Mouse (Mus musculus): Measurements from ENCODE around the gene Hoxb6. TPM values are rescaled to one million over a fixed set of nuclear protein-coding genes. Genes with fewer than 3 reads are reported as not detected.

Hoxb6 gene
- polyA plus RNA-seq, 1 experiment from 2014 or later, result 15.9 TPM

DNA sequence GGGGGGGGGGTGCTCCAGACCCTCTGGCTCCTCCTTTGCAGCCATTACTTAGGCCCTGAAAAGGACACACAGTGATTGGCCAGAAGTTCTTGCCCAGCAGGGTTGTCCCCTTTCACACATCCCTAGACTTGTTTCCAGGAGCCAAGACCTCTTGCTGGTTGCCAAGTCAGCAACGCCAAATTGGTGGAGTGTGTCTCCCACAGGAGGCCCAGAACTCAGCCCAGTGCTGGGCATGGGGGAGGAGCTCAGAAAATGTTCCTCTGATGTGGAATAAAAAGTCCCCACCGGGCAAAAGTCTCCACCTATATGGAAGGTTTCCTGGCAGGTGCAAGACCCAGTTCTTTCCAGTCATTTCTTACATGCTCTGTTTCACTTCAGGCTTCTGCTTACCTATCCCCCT is 33.2 kb upstream of the Hoxb6 start:
- ATAC-seq (ENCODE audit: low FRiP score) (no peak), DNase-seq (ENCODE audit: low spot score) (no peak)
- no peak overlapping the region for H3K9ac ChIP-seq (ENCODE audit: low read depth, low read length)

DNA sequence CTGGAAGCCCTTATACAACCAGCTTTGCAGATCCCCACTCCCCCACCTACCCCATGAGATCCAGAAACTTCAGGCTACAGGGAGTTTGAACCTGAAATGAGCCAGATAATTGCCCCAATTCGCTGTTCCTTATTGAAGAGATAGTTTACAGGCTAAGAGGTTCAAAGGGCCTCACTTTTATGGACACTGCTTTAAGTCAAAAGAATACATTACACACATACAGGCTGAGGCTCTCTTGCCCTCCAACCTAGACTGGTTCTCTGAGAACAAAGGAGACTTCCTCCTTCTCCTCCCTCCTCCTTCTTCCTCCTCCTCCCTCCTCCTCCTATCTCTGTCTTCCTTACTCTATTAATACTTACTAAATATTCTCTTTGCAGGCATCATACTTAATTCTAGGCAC is 32.8 kb upstream of the Hoxb6 start:
- Histone ChIP-seq H3K27me3 (ENCODE audit: control insufficient read depth, insufficient read depth, low read length) (peaks cover 100% of the 10 kb centered on the region), H3K9me3 (ENCODE audit: control insufficient read depth, low read length) (no peaks in the 10 kb centered on the region), H3K27ac (ENCODE audit: low read depth, low read length) (no peak overlapping the region), H3K36me3 (ENCODE audit: control insufficient read depth, insufficient read depth, low read length) (no peaks in the 10 kb centered on the region), H3K4me3 (ENCODE audit: low read depth, low read length) (no peak overlapping the region), H3K4me2 (replicated peaks; ENCODE audit: low read depth, low read length) (no peak overlapping the region), H3K9ac (ENCODE audit: low read depth, low read length) (no peak overlapping the region), H3K4me1 (replicated peaks; ENCODE audit: control insufficient read depth, insufficient read depth, low read length) (no peaks in the 10 kb centered on the region)
- WGBS, result 0% methylated on average over 1 of the region's 1 CpGs
- peak; percentile 8 for DNase-seq (ENCODE audit: low spot score)
- ATAC-seq (ENCODE audit: low FRiP score), result no peak

More for the DNA sequence above, 33.2 kb upstream of the Hoxb6 start:
- 0% methylated on average over 2 of the region's 2 CpGs for WGBS
- Histone ChIP-seq H3K4me2 (replicated peaks; ENCODE audit: low read depth, low read length) (no peak overlapping the region), H3K9me3 (ENCODE audit: control insufficient read depth, low read length) (no peaks in the 10 kb centered on the region), H3K36me3 (ENCODE audit: control insufficient read depth, insufficient read depth, low read length) (no peaks in the 10 kb centered on the region), H3K4me3 (ENCODE audit: low read depth, low read length) (no peak overlapping the region), H3K27ac (ENCODE audit: low read depth, low read length) (no peak overlapping the region), H3K4me1 (replicated peaks; ENCODE audit: control insufficient read depth, insufficient read depth, low read length) (no peaks in the 10 kb centered on the region), H3K27me3 (ENCODE audit: control insufficient read depth, insufficient read depth, low read length) (peaks cover 100% of the 10 kb centered on the region)

DNA sequence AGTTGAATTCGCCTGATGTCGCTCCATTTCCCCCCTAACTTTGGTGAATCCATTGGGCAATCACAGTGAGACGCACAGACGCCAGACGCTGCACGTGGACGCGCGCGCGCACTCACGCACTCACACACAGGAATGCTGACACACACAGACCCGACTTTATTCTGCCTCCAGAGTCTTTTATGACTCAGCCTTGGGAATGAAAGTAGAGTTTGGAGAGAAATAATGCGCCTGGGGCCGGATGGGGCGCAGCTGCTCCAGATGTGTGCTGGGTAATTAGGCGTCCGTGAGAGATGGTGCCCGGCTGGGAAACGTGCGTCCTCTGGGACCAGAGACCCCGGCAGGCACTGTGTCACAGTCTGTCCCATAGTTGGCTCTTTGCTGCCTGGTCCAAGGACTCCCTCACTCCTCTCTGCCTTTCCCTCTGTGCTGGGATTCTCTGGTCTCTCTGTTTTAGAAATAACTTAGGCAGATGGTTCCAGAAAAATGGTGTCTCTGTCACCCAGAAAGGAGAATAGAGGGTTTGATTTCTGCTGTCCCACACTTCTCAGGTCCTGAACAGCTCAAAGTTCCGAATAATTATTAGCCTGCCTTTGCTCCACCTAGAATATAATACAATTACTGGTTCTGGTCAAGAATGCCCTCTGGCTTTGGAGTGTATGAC is 31.8 kb upstream of the Hoxb6 start:
- ATAC-seq (ENCODE audit: low FRiP score) (no peak), DNase-seq (ENCODE audit: low spot score) (peak; percentile 36)
- H3K27ac ChIP-seq (ENCODE audit: low read depth, low read length), result no peak overlapping the region
- no peaks in the 10 kb centered on the region for H3K36me3 ChIP-seq (ENCODE audit: control insufficient read depth, insufficient read depth, low read length)
- no peak overlapping the region for H3K4me2 ChIP-seq (replicated peaks; ENCODE audit: low read depth, low read length)
- WGBS, result 2% methylated on average over 23 of the region's 23 CpGs
- H3K4me1 ChIP-seq (replicated peaks; ENCODE audit: control insufficient read depth, insufficient read depth, low read length), result no peaks in the 10 kb centered on the region
- no peak overlapping the region for H3K4me3 ChIP-seq (ENCODE audit: low read depth, low read length)
- no peaks in the 10 kb centered on the region for H3K9me3 ChIP-seq (ENCODE audit: control insufficient read depth, low read length)
- peaks cover 100% of the 10 kb centered on the region for H3K27me3 ChIP-seq (ENCODE audit: control insufficient read depth, insufficient read depth, low read length)
- no peak overlapping the region for H3K9ac ChIP-seq (ENCODE audit: low read depth, low read length)

DNA sequence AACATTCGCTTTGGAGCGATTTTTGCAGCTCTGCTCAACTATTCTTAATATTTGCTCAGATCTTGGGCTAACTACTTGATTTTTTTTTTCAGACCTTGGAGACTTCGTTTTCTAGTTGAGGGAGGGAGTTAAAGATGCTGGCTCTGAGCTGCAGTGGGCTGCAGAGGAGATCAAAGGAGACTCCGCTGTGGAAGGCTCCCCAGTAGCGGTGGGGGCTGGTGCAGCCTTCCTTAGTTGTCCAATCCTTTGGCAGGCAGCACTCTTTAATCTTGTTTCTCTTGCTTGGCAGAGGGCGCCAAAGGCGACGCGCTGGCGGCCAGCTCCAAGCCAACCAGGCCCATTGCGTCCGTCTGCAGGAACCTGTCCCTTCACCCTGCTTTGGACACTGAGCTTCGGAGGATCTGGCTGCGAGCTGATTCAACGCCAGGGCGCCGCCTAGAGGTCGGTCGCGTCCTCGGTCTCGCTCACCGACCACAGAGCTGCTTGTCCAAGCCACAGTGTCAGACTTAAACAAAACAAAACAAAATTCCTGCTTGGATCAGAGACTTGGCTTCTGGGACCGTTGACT is 30.9 kb upstream of the Hoxb6 start:
- peaks cover 100% of the 10 kb centered on the region for H3K27me3 ChIP-seq (ENCODE audit: control insufficient read depth, insufficient read depth, low read length)
- no peaks in the 10 kb centered on the region for H3K9me3 ChIP-seq (ENCODE audit: control insufficient read depth, low read length)
- H3K4me2 ChIP-seq (replicated peaks; ENCODE audit: low read depth, low read length), result no peak overlapping the region
- no peaks in the 10 kb centered on the region for H3K4me1 ChIP-seq (replicated peaks; ENCODE audit: control insufficient read depth, insufficient read depth, low read length)
- WGBS, result 1% methylated on average over 24 of the region's 24 CpGs
- no peak for ATAC-seq (ENCODE audit: low FRiP score)
- no peaks in the 10 kb centered on the region for H3K36me3 ChIP-seq (ENCODE audit: control insufficient read depth, insufficient read depth, low read length)
- no peak overlapping the region for H3K4me3 ChIP-seq (ENCODE audit: low read depth, low read length)
- H3K9ac ChIP-seq (ENCODE audit: low read depth, low read length), result no peak overlapping the region
- DNase-seq (ENCODE audit: low spot score), result peak; percentile 89
- H3K27ac ChIP-seq (ENCODE audit: low read depth, low read length), result no peak overlapping the region

DNA sequence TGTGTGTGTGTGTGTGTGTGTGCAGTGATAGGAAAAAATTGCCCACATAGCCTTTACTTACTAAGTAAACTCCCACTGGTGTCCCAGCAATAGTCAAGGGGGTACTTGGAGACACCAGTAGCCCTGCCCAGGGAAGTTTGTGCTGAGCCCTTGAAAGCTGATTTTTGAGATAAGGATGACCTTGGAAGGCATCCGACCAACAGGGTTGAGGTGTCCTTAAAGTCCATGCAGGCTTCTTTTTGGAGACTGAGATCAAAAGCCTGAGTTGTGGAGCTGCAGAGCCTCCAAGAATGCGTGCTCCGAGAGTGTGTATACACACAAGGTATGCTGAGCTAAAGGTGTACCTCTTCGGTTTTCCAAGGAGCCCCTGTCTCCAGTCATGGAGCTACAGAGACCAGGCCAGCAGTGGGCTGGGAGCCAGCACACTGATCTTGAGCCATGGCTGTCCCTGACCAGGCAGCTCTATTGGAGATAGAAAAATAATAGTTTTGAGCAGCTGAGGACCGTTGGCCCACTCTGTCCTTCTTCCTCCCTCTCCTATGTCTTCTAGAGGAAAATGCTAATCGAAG is 29.9 kb upstream of the Hoxb6 start:
- peak; percentile 32 for DNase-seq (ENCODE audit: low spot score)
- Histone ChIP-seq H3K27ac (ENCODE audit: low read depth, low read length) (no peak overlapping the region), H3K36me3 (ENCODE audit: control insufficient read depth, insufficient read depth, low read length) (no peaks in the 10 kb centered on the region), H3K27me3 (ENCODE audit: control insufficient read depth, insufficient read depth, low read length) (peaks cover 100% of the 10 kb centered on the region), H3K4me1 (replicated peaks; ENCODE audit: control insufficient read depth, insufficient read depth, low read length) (no peaks in the 10 kb centered on the region), H3K9me3 (ENCODE audit: control insufficient read depth, low read length) (no peaks in the 10 kb centered on the region), H3K4me2 (replicated peaks; ENCODE audit: low read depth, low read length) (no peak overlapping the region), H3K9ac (ENCODE audit: low read depth, low read length) (no peak overlapping the region), H3K4me3 (ENCODE audit: low read depth, low read length) (no peak overlapping the region)
- WGBS, result 9% methylated on average over 6 of the region's 6 CpGs
- no peak for ATAC-seq (ENCODE audit: low FRiP score)

DNA sequence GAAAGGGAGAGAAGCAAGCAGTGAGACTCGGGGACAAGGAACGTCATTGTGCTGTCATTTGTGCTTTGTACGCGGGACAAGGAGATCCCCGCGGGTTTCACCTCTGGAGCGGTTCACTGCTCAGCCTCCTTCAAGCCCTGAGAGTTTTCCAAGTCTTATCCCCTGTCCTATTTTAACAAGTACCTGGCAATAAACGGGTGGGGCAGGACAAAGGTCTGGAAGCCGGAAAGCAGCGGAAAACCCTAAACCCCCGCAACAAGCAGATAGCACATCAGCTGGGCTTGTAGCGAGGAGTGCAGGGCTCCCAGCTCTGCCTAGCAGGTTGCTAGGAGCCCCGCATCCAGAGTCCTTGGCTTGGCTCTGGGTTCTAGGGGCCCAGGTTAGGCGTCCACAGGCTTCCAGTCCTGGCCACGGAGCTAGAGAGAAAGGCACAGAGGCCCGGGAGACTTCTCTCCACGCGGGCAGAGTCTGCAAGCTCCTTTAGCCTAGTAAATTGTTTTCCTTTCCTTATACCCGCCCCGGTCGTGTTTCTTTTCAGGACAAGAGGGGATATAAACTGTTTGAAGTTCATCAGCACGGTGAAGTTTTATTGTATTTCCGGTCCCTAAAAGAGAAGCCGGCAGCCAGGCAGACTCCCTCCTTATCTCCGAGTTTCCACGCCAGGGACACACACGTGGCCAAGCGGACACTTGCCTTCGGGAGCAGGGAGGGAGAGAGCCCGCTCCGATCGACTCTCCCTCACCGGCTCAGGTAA is 28.5 kb upstream of the Hoxb6 start:
- Histone ChIP-seq H3K9me3 (ENCODE audit: control insufficient read depth, low read length) (no peaks in the 10 kb centered on the region), H3K9ac (ENCODE audit: low read depth, low read length) (no peak overlapping the region), H3K36me3 (ENCODE audit: control insufficient read depth, insufficient read depth, low read length) (no peaks in the 10 kb centered on the region), H3K4me1 (replicated peaks; ENCODE audit: control insufficient read depth, insufficient read depth, low read length) (no peaks in the 10 kb centered on the region), H3K4me2 (replicated peaks; ENCODE audit: low read depth, low read length) (no peak overlapping the region), H3K27ac (ENCODE audit: low read depth, low read length) (no peak overlapping the region), H3K4me3 (ENCODE audit: low read depth, low read length) (no peak overlapping the region; the same call in 1 of the 2 replicates), H3K27me3 (ENCODE audit: control insufficient read depth, insufficient read depth, low read length) (peaks cover 98% of the 10 kb centered on the region)
- peak; percentile 60 for DNase-seq (ENCODE audit: low spot score)
- no peak for ATAC-seq (ENCODE audit: low FRiP score)
- under 1% methylated on average over 33 of the region's 33 CpGs for WGBS

DNA sequence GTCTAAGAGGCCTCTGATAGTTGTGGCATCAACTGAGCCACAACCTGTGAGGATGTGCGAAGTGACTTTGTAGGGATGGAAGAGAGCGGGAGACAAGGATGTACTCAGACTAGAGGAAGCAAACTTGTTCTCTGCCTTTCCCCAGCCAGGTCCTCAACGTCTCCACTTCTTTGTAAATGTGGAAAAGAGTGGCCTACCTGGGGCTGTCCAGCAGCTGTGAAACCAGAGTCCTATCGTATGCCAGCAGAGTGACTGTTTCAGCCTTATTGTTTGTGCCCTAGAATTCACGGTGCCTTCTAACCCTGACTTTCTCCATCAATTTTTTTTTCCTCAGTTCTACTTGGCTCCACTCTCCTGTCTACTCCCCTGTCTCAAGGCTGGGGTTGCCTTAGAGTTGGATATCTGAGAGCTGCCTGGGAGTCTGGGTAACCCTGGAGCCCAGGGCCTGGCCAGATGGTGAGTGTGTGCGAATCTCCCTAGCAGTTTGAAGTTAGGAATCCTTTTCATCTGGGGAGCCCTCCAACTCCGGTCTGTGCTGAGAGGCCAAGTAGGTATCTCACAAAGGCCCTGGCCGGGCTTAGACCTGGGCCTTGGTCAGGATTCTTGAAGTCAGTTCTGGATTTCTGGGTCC is 27.8 kb upstream of the Hoxb6 start:
- H3K4me2 ChIP-seq (replicated peaks; ENCODE audit: low read depth, low read length), result no peak overlapping the region
- no peaks in the 10 kb centered on the region for H3K4me1 ChIP-seq (replicated peaks; ENCODE audit: control insufficient read depth, insufficient read depth, low read length)
- no peak overlapping the region for H3K4me3 ChIP-seq (ENCODE audit: low read depth, low read length)
- H3K36me3 ChIP-seq (ENCODE audit: control insufficient read depth, insufficient read depth, low read length), result no peaks in the 10 kb centered on the region
- no peaks in the 10 kb centered on the region for H3K9me3 ChIP-seq (ENCODE audit: control insufficient read depth, low read length)
- peaks cover 98% of the 10 kb centered on the region for H3K27me3 ChIP-seq (ENCODE audit: control insufficient read depth, insufficient read depth, low read length)
- ATAC-seq (ENCODE audit: low FRiP score), result no peak
- peak; percentile 40 for DNase-seq (ENCODE audit: low spot score)
- no peak overlapping the region for H3K9ac ChIP-seq (ENCODE audit: low read depth, low read length)
- H3K27ac ChIP-seq (ENCODE audit: low read depth, low read length), result no peak overlapping the region
- under 1% methylated on average over 8 of the region's 8 CpGs for WGBS

DNA sequence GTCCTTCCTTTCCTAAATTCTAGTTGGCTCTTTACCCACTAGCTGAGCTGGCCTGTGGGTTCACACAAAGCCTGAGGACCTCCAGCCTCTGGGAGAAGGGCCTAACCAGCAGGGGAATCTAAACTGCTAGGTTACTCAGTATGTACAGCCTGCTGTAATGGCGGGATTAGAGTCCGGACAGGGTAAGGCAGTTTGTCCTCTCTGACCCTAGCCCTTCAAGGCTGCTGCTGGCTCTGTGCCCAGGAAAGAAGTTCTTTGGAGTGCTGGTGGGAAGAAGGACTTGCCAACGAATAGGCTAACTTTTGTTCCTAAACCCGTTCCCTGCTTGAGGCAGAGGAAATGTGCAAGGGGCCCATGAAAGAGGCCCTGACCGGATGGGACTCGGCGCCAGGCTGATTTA is 26.3 kb upstream of the Hoxb6 start:
- Histone ChIP-seq H3K4me3 (ENCODE audit: low read depth, low read length) (no peak overlapping the region), H3K9ac (ENCODE audit: low read depth, low read length) (no peak overlapping the region), H3K27me3 (ENCODE audit: control insufficient read depth, insufficient read depth, low read length) (peaks cover 98% of the 10 kb centered on the region), H3K4me1 (replicated peaks; ENCODE audit: control insufficient read depth, insufficient read depth, low read length) (peaks cover 2% of the 10 kb centered on the region), H3K36me3 (ENCODE audit: control insufficient read depth, insufficient read depth, low read length) (no peaks in the 10 kb centered on the region), H3K4me2 (replicated peaks; ENCODE audit: low read depth, low read length) (no peak overlapping the region), H3K27ac (ENCODE audit: low read depth, low read length) (no peak overlapping the region), H3K9me3 (ENCODE audit: control insufficient read depth, low read length) (no peaks in the 10 kb centered on the region)
- 2% methylated on average over 7 of the region's 7 CpGs for WGBS
- peak; percentile 43 for DNase-seq (ENCODE audit: low spot score)
- ATAC-seq (ENCODE audit: low FRiP score), result no peak

Data from hindbrain, embryonic 11.5 days (tissue).